Mouse (Mus musculus): Measurements from ENCODE around the gene Tbcc.
A peak's percentile ranks its signal among the peaks of the same experiment; 100 is the strongest.
"Not testable (repeated sequence)": the region's sequence is repeated elsewhere in the genome, so short reads cannot be mapped to it uniquely, and the experiment has no call there.

Gene Tbcc

GRCm38 (mm10) chr17:46890116-46890815, at the start of gene Tbcc:
Gene Tbcc (plus strand): TSS chr17:46890684.
- DNase-seq (ENCODE audit: low spot score) = peak; percentile 99

- DNase-seq (ENCODE audit: low spot score) = no peak
These were observed 47.5 kb upstream of the Tbcc start for GRCm38 (mm10) chr17:46843022-46843421.

- no peak for DNase-seq (ENCODE audit: low spot score)
These were observed 46.8 kb upstream of the Tbcc start for GRCm38 (mm10) chr17:46843716-46844115.

GRCm38 (mm10) chr17:46844811-46845210, 45.7 kb upstream of the Tbcc start:
- no peak for DNase-seq (ENCODE audit: low spot score)

- DNase-seq (ENCODE audit: low spot score) = no peak
These were observed 45.2 kb upstream of the Tbcc start for GRCm38 (mm10) chr17:46845262-46845661.

- not testable (repeated sequence) for DNase-seq (ENCODE audit: low spot score)
These were observed 43.9 kb upstream of the Tbcc start for GRCm38 (mm10) chr17:46846573-46846972.

GRCm38 (mm10) chr17:46847206-46847605, 43.3 kb upstream of the Tbcc start:
- DNase-seq (ENCODE audit: low spot score) = no peak

GRCm38 (mm10) chr17:46852725-46853124, 37.8 kb upstream of the Tbcc start:
- DNase-seq (ENCODE audit: low spot score) = peak; percentile 82

- DNase-seq (ENCODE audit: low spot score) = no peak
These were observed 37.2 kb upstream of the Tbcc start for GRCm38 (mm10) chr17:46853281-46853680.

- no peak for DNase-seq (ENCODE audit: low spot score)
These were observed 36.4 kb upstream of the Tbcc start for GRCm38 (mm10) chr17:46854096-46854495.

GRCm38 (mm10) chr17:46854640-46855110, 35.8 kb upstream of the Tbcc start:
- DNase-seq (ENCODE audit: low spot score) = peak; percentile 63

- DNase-seq (ENCODE audit: low spot score) = no peak
These were observed 35.0 kb upstream of the Tbcc start for GRCm38 (mm10) chr17:46855328-46856106.

- DNase-seq (ENCODE audit: low spot score) = no peak
These were observed 34.4 kb upstream of the Tbcc start for GRCm38 (mm10) chr17:46856107-46856388.

- DNase-seq (ENCODE audit: low spot score) = peak; percentile 69
These were observed 33.8 kb upstream of the Tbcc start for GRCm38 (mm10) chr17:46856471-46857360.

GRCm38 (mm10) chr17:46857361-46857902, 33.1 kb upstream of the Tbcc start:
- DNase-seq (ENCODE audit: low spot score) = peak; percentile 92

- peak; percentile 78 for DNase-seq (ENCODE audit: low spot score)
These were observed 32.4 kb upstream of the Tbcc start, which contains the start of gene Bicral for GRCm38 (mm10) chr17:46857903-46858748. Gene Bicral (minus strand): TSS chr17:46858482.

GRCm38 (mm10) chr17:46858749-46859444, 31.6 kb upstream of the Tbcc start:
- no peak for DNase-seq (ENCODE audit: low spot score)

- DNase-seq (ENCODE audit: low spot score) = no peak
These were observed 30.4 kb upstream of the Tbcc start for GRCm38 (mm10) chr17:46860120-46860519.

GRCm38 (mm10) chr17:46864566-46865195, 25.8 kb upstream of the Tbcc start:
- no peak for DNase-seq (ENCODE audit: low spot score)

GRCm38 (mm10) chr17:46866836-46867235, 23.6 kb upstream of the Tbcc start:
- no peak for DNase-seq (ENCODE audit: low spot score)

Data from yolk sac, embryonic 10.5 days (tissue).